Mouse (Mus musculus): ENCODE measurements around the gene Klhdc9.

Klhdc9 gene

GRCm38 (mm10) chr1:171360656-171361055, at the start of gene Klhdc9:
TSS of gene Klhdc9 (minus strand) at chr1:171360798.
- DNase-seq, result peak; percentile 95

DNA sequence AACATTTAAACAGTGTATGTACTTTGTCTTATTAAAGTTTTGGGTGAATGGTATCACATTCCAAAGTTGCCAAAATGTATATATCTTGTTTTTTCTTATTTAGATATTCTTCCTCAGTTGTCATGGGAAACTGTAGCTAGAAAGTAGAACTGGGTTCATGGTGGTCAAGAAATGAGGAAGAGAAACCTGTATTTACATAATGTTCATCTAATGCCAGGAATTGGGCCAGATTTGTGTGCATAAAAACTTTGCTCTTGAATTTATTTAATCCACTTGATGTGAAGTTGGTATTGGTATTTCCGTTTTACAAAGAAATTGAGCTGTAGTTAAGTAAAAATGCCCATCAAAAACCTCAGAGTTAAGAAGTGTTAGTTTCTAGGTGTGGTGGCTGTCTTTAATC, 49.6 kb upstream of the Klhdc9 start:
- no peak for DNase-seq

DNA sequence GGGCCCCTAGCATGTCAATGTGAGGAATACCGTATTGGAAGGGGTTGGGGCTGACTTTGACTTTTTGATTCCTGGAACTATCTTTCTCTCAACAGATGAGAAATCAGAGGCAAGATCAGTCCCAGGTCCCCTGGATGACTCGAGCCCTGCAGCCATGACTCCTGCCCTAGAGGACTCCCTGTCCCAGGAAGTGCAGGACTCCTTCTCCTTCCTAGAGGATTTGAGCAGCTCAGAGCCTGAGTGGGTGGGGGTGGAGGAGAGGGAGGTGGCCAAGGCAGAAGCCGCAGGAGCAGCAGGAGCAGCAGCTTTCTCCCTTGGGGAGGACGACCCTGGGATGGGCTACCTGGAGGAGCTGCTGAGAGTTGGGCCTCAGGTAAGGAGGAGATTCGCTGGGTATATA, 46.7 kb upstream of the Klhdc9 start:
- DNase-seq, result no peak

DNA sequence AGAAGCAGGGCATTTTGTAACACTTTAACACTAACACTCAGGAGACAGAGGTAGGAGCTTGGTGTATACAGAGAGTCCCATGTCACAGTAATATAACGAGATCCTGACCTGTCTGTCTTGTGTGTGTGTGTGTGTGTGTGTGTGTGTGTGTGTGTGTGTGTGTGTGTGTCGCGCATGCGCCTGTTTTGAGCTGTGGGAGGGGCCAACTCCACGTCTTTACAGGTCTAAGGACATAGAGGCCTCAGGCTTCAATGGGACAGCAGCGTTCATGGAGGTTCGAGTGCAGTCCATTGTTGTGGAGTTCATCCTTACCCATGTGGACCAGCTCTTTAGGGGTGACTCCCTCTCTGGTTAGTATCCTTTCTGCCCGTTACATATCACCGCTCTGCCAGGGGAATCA, 42.4 kb upstream of the Klhdc9 start:
- no peak for DNase-seq

DNA sequence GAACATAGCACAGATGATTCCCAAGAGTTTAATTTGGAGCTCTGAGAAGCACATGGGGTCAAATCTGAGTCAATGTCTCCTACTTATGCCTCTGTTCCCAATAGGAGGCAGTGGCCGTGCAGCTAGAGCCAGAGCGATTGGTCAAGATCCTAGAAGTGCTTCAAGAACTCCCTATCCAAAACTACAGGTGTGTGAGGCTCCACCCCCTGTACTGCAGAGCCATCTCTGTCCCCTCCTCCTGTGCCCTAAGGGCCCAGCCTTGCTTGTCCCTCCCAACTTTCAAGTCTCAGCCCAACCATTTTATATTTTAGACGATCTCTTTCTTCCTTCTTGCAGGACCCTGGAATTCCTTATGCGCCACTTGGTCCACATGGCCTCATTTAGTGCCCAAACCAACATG, 41.2 kb upstream of the Klhdc9 start:
- no peak for DNase-seq

DNA sequence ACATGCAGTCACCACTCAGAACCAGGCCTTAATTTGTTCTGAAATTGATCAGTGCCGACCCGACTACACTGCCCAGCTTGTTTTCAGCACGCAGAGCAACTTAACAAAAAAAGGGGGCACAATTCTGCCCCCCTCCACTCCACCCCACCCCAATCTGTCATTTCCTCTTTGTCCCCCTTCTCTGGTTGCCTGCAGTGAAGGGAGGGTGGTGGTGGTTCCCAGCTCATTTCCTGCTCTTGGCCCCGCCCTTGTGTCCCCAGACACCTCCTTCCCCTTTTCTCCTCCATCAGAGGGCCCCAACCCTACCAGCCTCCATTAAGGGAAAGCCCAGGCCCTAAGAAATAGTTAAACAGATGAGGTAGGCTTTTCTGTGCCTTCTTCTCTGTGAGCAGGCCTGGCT, 29.5 kb upstream of the Klhdc9 start:
- peak; percentile 43 for DNase-seq

GRCm38 (mm10) chr1:171388376-171389102, 27.9 kb upstream of the Klhdc9 start, which contains the start of gene Arhgap30:
TSS of gene Arhgap30 (plus strand) at chr1:171388954.
- peak; percentile 68 for DNase-seq

DNA sequence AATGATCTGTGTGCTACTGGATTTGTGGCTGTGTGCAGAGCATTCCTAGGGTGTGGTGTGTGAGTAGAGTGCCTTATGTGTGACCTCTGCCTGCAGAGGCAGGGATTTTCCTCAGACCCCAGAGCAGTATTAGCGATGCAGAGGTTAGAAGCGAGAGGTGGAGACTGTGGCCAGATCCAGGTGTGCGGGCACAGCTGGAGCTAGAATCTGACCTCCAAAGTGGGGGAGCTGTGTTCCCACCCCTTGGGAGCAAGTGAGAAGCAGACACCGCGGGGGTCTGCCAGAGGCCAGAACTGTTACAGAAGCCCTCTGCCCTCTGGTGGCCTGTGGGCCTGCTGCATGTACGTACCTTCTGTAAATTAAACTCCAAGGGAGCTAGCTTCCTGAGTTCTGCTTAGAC, 26.5 kb upstream of the Klhdc9 start:
- peak; percentile 38 for DNase-seq

- no peak for DNase-seq
These were observed 24.6 kb upstream of the Klhdc9 start for GRCm38 (mm10) chr1:171385171-171385570.

DNA sequence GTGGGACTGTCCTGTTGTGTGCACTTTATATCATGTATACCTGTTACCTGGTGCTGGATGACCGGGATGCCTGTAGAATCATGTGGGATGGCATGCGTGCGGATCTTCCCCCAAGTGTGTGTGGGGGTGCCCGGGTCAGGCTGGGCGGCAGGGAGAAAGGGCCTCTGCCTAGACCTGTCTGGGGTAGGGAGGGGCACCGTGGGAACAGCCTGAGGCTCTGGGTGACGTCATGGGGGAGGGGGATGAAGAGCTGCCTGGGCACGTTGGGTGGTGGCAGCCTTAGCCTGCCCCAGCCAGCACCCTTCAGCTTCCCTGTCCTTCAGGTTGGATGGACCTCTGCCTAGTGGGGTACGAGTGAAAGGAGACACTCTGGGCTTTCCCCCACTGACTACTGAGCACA, 23.8 kb upstream of the Klhdc9 start:
- no peak for DNase-seq

GRCm38 (mm10) chr1:171382096-171382620, 21.6 kb upstream of the Klhdc9 start:
- no peak for DNase-seq

DNA sequence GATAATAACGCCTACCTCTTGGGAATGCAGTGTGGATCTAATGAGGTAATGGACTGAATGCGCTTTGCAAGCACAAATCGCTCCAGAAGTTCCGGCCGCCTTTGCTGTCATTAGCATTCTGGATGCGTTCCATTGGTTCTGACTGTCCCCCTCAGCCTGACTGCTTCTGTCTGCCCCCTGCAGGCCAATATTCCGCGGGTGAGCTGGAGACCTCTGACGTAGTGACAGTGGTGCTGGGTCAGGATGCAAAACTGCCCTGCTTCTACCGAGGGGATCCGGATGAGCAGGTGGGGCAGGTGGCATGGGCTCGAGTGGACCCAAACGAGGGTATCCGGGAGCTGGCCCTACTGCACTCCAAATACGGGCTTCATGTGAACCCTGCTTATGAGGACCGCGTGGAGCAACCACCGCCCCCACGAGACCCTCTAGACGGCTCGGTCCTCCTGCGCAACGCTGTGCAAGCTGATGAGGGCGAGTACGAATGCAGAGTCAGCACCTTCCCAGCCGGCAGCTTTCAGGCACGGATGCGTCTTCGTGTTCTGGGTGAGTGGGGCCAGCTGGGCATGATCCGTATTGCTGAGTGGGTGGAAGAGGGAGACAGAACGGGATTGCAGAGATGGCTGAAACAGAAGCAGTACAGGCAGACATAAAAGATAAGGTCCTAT, 19.5 kb upstream of the Klhdc9 start:
- DNase-seq, result peak; percentile 94

DNA sequence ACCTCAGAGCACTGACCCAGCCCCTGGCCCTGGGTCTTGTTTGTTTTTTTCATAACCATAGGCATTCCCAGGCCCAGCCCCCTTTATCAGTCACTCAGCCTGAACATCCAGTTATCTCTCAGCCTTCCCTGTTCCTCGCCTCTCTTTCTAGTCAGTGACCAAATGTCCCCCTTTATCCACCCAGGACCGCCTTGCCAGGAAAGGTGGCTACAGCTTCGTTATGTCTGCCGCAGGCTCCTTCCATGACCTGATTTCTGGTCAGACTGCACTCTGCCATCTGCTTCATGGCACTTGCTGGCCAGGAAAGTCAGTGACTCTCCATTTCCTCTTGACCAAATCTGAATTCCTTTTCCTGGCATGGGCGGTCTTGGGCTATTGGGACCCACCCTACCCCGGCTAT, 17.7 kb upstream of the Klhdc9 start:
- no peak for DNase-seq

DNA sequence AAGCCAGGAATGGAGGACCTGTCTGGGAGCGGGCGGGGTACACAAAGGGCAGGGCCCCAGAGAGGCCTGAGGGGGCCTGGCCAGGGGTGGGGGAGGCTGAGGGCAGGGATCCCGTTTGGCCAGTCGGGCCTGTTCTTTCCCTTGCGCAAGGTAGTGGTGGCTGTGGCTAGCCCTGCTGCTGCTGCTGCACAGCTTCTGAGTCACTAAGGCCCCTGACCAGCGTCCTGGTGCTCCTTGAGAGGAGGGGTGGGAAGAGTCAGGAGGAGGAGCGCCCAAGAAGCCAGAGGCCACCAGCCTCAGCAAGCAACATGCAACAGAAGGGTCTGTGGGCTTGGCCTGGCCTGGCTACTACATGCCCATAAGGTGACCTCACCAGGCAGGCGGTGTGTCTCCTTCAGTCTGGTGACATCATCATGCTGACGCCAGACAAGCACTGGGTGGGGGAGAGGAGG, 15.1 kb upstream of the Klhdc9 start:
- DNase-seq, result peak; percentile 68

- DNase-seq, result no peak
These were observed 13.3 kb upstream of the Klhdc9 start for GRCm38 (mm10) chr1:171373946-171374345.

DNA sequence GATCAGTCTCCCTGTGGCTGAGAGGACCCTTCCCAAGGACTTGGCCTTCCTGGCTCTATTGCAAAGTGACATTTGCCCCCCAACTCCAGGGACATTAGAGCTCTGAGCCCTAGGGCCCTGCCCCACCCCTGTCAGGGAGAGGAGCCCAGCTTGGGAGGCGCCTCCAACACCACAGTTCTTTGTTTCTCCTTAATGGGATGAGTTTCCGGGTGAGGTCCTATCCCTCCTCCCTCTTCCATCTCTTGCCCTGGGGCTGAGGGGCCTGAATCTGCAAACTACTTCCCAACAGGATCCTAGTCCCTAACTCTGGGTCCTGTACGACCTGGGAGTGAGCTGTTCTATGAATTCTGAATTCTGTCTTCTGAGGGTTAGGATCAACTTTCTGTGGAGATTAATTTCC, 12.3 kb upstream of the Klhdc9 start:
- no peak for DNase-seq

DNA sequence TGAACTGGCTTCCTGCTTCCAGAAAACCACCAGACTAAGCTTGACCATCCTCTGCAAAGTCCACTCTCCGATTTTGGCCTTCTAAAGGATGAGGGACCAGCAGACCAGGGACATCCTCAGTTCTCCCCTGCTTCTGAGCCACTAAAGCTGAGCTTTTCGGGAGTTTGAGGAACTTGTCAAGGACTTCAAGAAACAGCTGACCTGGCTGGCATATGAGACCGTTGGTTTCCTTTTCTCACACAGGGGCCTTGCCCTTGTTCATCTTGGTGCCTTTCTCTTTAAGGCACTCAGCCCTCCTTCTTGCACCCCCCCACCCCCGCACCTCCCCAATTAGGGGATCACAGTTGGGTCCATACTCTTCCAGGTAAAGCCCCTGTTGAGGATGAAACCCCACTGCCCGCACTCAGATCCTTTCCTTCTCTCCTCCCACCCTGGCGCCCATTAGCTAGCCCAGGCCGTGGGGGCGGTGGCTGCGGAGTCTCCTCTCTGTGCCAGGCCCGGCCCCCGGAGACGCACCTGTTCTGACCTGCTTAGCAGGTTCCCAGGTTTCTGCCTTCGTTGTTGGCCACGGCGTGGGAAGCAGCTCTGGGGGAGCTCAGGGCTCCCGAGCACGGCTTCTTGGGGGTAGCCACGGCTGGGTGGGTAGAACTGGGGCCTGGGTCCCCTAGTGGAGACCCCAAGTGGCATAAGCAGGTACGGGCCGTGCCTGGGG, 9.4 kb upstream of the Klhdc9 start, which contains the start of gene Nectin4:
Nectin4 (plus strand) TSS at position 255 of the 712 bp plus-strand sequence.
- DNase-seq, result peak; percentile 71

GRCm38 (mm10) chr1:171365934-171366333, 5.3 kb upstream of the Klhdc9 start:
- DNase-seq, result no peak

GRCm38 (mm10) chr1:171361106-171362103, 807 bp upstream of the Klhdc9 start:
- peak; percentile 86 for DNase-seq

DNA sequence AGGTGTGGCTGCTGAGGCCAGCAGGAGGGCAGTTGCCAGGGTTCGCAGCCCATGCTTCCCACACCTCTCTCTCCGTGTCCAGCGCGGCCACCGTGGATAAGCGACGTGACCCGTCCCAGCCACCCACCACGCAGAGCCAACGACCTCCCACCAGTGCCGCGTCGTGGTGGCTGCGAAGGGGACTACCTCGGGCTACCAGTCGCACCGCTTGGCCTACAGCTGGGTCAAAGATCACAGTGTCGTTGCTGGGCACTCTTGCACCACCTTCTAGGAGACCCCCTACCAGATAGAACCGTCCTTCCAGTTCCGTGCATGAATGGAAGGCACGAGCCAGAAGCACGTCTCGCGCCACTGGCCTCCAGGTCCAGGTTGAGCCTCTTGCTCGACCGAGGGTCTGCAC, 345 bp downstream of the Klhdc9 start:
- DNase-seq, result peak; percentile 21

- peak; percentile 46 for DNase-seq
These were observed 2.2 kb downstream of the Klhdc9 start for GRCm38 (mm10) chr1:171358421-171358820.

GRCm38 (mm10) chr1:171356814-171357213, 3.8 kb downstream of the Klhdc9 start:
- no peak for DNase-seq
